Mouse (Mus musculus): Measurements from ENCODE around the gene Ankrd33b. TPM values are rescaled to one million over a fixed set of nuclear protein-coding genes. Genes with fewer than 3 reads are reported as not detected.
A peak's percentile ranks its signal among the peaks of the same experiment; 100 is the strongest.

Ankrd33b gene
- polyA plus RNA-seq, 1 experiment from 2014 or later = 0.86 TPM

GRCm38 (mm10) chr15:31349810-31350341 is 17.6 kb downstream of the Ankrd33b start:
- no peak overlapping the region for H3K4me3 ChIP-seq (replicated peaks)
- H3K4me2 ChIP-seq (replicated peaks) = no peak overlapping the region
- no peaks in the 10 kb centered on the region for H3K27me3 ChIP-seq
- H3K4me1 ChIP-seq (replicated peaks) = no peaks in the 10 kb centered on the region
- H3K27ac ChIP-seq = no peak overlapping the region
- no peak overlapping the region for H3K9ac ChIP-seq (replicated peaks)
- H3K9me3 ChIP-seq = no peaks in the 10 kb centered on the region
- H3K36me3 ChIP-seq = no peaks in the 10 kb centered on the region
- ATAC-seq = no peak
- WGBS = 70% methylated on average over 7 of the region's 7 CpGs

- ATAC-seq = no peak
- no peak overlapping the region for H3K27ac ChIP-seq
- no peaks in the 10 kb centered on the region for H3K36me3 ChIP-seq
- H3K9me3 ChIP-seq = no peaks in the 10 kb centered on the region
- H3K4me2 ChIP-seq (replicated peaks) = no peak overlapping the region
- H3K4me3 ChIP-seq (replicated peaks) = no peak overlapping the region
- 94% methylated on average over 5 of the region's 5 CpGs for WGBS
- H3K27me3 ChIP-seq = no peaks in the 10 kb centered on the region
- H3K4me1 ChIP-seq (replicated peaks) = no peaks in the 10 kb centered on the region
- no peak overlapping the region for H3K9ac ChIP-seq (replicated peaks)
Observed at GRCm38 (mm10) chr15:31349046-31349445, 18.5 kb downstream of the Ankrd33b start.

- no peaks in the 10 kb centered on the region for H3K36me3 ChIP-seq
- ATAC-seq = no peak
Observed at GRCm38 (mm10) chr15:31348241-31348640, 19.3 kb downstream of the Ankrd33b start.

GRCm38 (mm10) chr15:31346508-31346907 is 21.0 kb downstream of the Ankrd33b start:
- Histone ChIP-seq H3K27me3 (no peaks in the 10 kb centered on the region), H3K27ac (no peak overlapping the region), H3K36me3 (no peaks in the 10 kb centered on the region), H3K4me3 (replicated peaks) (no peak overlapping the region), H3K4me1 (replicated peaks) (0 out of 2 replicates have a peak, but pooled peaks cover 7% of the 10 kb centered on the region), H3K9me3 (no peaks in the 10 kb centered on the region), H3K9ac (replicated peaks) (no peak overlapping the region), H3K4me2 (replicated peaks) (no peak overlapping the region)
- 69% methylated on average over 2 of the region's 2 CpGs for WGBS
- no peak for ATAC-seq

More at GRCm38 (mm10) chr15:31348241-31348640, 19.3 kb downstream of the Ankrd33b start:
- Histone ChIP-seq H3K4me1 (replicated peaks) (no peaks in the 10 kb centered on the region), H3K4me3 (replicated peaks) (no peak overlapping the region), H3K9me3 (no peaks in the 10 kb centered on the region), H3K4me2 (replicated peaks) (no peak overlapping the region), H3K27ac (no peak overlapping the region), H3K27me3 (no peaks in the 10 kb centered on the region), H3K9ac (replicated peaks) (no peak overlapping the region)
- 91% methylated on average over 5 of the region's 5 CpGs for WGBS

DNA sequence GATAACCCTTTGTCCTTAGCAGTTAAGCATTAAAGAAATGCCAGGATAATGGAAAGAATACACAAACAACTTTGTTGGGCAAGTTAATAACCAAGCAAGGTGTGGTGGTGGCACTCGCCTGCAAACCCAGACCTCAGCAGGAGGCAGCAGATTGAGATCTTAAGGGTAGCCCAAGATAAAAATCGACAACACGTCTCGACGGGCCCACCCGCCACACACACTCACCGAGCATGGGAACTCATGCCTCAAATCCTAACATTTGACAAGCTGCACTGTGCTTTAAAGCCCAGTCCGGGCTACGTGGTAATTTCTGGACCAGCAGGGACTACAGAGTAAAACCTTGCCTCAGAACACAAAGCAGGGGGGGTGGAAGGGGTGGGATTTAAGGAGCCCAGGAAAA is 22.2 kb downstream of the Ankrd33b start:
- no peak for ATAC-seq
- WGBS = 83% methylated on average over 9 of the region's 9 CpGs

DNA sequence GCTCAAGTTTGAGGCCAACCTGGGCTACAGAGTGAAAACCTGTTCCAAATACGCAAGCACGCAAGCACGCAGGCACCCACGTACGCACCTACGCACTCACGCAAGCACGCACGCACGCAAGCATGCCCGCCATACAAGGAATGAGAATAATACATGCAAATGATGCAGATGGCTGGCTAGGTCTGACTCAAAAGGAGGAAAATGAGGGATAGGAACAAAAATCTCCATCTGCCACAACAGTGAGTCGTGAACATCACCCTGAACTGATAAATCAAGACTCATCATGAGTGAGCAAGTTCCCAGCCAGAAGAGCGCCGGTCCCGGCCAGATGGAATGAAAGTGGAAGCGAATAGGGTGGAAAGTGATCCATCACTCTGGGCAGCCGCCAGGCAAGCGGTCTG is 22.7 kb downstream of the Ankrd33b start:
- no peak overlapping the region for H3K4me2 ChIP-seq (replicated peaks)
- H3K4me3 ChIP-seq (replicated peaks) = no peak overlapping the region
- 95% methylated on average over 18 of the region's 18 CpGs for WGBS
- H3K27ac ChIP-seq = no peak overlapping the region
- H3K27me3 ChIP-seq = no peaks in the 10 kb centered on the region
- no peaks in the 10 kb centered on the region for H3K9me3 ChIP-seq
- 0 out of 2 replicates have a peak, but pooled peaks cover 7% of the 10 kb centered on the region for H3K4me1 ChIP-seq (replicated peaks)
- no peak for ATAC-seq
- H3K9ac ChIP-seq (replicated peaks) = no peak overlapping the region
- H3K36me3 ChIP-seq = no peaks in the 10 kb centered on the region

More for the DNA sequence above, 22.2 kb downstream of the Ankrd33b start:
- Histone ChIP-seq H3K27ac (no peak overlapping the region), H3K4me2 (replicated peaks) (no peak overlapping the region), H3K36me3 (no peaks in the 10 kb centered on the region), H3K4me3 (replicated peaks) (no peak overlapping the region), H3K27me3 (no peaks in the 10 kb centered on the region), H3K9me3 (no peaks in the 10 kb centered on the region), H3K9ac (replicated peaks) (no peak overlapping the region), H3K4me1 (replicated peaks) (0 out of 2 replicates have a peak, but pooled peaks cover 7% of the 10 kb centered on the region)

GRCm38 (mm10) chr15:31343602-31344001 is 23.9 kb downstream of the Ankrd33b start:
- H3K27me3 ChIP-seq = no peaks in the 10 kb centered on the region
- no peak overlapping the region for H3K27ac ChIP-seq
- no peak for ATAC-seq
- H3K36me3 ChIP-seq = no peaks in the 10 kb centered on the region
- 13% methylated on average over 6 of the region's 6 CpGs for WGBS
- no peak overlapping the region for H3K4me3 ChIP-seq (replicated peaks)
- no peaks in the 10 kb centered on the region for H3K9me3 ChIP-seq
- no peak overlapping the region for H3K4me2 ChIP-seq (replicated peaks)
- H3K9ac ChIP-seq (replicated peaks) = no peak overlapping the region
- H3K4me1 ChIP-seq (replicated peaks) = 0 out of 2 replicates have a peak, but pooled peaks cover 7% of the 10 kb centered on the region

GRCm38 (mm10) chr15:31342496-31342901 is 25.0 kb downstream of the Ankrd33b start:
- no peaks in the 10 kb centered on the region for H3K9me3 ChIP-seq
- no peak overlapping the region for H3K27ac ChIP-seq
- no peak overlapping the region for H3K4me3 ChIP-seq (replicated peaks)
- ATAC-seq = no peak
- H3K4me2 ChIP-seq (replicated peaks) = no peak overlapping the region
- H3K27me3 ChIP-seq = no peaks in the 10 kb centered on the region
- 0 out of 2 replicates have a peak, but pooled peaks cover 7% of the 10 kb centered on the region for H3K4me1 ChIP-seq (replicated peaks)
- H3K9ac ChIP-seq (replicated peaks) = no peak overlapping the region
- 66% methylated on average over 8 of the region's 8 CpGs for WGBS
- H3K36me3 ChIP-seq = no peaks in the 10 kb centered on the region

- WGBS = 69% methylated on average over 1 of the region's 1 CpGs
- Histone ChIP-seq H3K9me3 (no peaks in the 10 kb centered on the region), H3K4me2 (replicated peaks) (no peak overlapping the region), H3K9ac (replicated peaks) (no peak overlapping the region), H3K27me3 (no peaks in the 10 kb centered on the region), H3K27ac (no peak overlapping the region), H3K36me3 (no peaks in the 10 kb centered on the region), H3K4me3 (replicated peaks) (no peak overlapping the region), H3K4me1 (replicated peaks) (0 out of 2 replicates have a peak, but pooled peaks cover 7% of the 10 kb centered on the region)
- ATAC-seq = 0 out of 2 replicates have a peak, but pooled peaks have one; percentile 50
Observed at GRCm38 (mm10) chr15:31342001-31342400, 25.5 kb downstream of the Ankrd33b start.

DNA sequence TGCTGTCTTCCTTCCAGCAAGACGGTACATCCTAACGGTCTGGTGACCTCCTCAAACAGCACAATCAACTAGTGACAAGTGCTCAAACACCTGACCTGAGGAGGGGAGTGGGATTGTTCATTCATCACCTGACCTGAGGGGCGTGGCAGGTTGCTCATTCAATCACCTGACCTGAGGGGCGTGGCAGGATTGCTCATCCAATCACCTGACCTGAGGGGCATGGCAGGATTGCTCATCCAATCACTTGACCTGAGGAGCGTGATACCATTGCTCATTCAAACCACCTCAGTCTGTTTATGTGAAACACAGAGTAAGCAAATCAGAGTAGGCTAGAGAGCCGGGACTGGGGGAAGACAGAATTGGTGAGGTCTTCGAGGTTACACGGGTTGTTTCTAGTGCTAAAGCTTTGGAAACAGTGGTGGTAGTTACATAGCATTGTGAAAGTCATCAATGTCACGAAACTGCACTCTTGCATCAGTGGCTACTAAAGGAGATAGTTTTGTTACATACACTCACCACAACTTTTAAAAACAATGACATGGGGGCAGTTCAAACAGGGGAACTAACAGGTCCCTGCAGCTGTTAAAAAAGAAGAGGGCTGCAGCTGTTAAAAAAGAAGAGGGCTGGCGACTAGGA is 28.8 kb downstream of the Ankrd33b start:
- Histone ChIP-seq H3K4me3 (replicated peaks) (no peak overlapping the region), H3K36me3 (no peaks in the 10 kb centered on the region), H3K9me3 (no peaks in the 10 kb centered on the region), H3K9ac (replicated peaks) (no peak overlapping the region), H3K27me3 (no peaks in the 10 kb centered on the region), H3K4me1 (replicated peaks) (0 out of 2 replicates have a peak, but pooled peaks cover 7% of the 10 kb centered on the region), H3K4me2 (replicated peaks) (no peak overlapping the region), H3K27ac (no peak overlapping the region)
- 84% methylated on average over 10 of the region's 10 CpGs for WGBS
- no peak for ATAC-seq

- no peak overlapping the region for H3K4me2 ChIP-seq (replicated peaks)
- no peak overlapping the region for H3K4me3 ChIP-seq (replicated peaks)
- no peak overlapping the region for H3K9ac ChIP-seq (replicated peaks)
- H3K4me1 ChIP-seq (replicated peaks) = 0 out of 2 replicates have a peak, but pooled peaks cover 7% of the 10 kb centered on the region
- H3K9me3 ChIP-seq = no peaks in the 10 kb centered on the region
- no peaks in the 10 kb centered on the region for H3K36me3 ChIP-seq
- 90% methylated on average over 6 of the region's 6 CpGs for WGBS
- no peak overlapping the region for H3K27ac ChIP-seq
- no peaks in the 10 kb centered on the region for H3K27me3 ChIP-seq
- no peak for ATAC-seq
Observed at GRCm38 (mm10) chr15:31337983-31338382, 29.5 kb downstream of the Ankrd33b start.

- WGBS = 87% methylated on average over 14 of the region's 14 CpGs
- no peak for ATAC-seq
- no peak overlapping the region for H3K4me2 ChIP-seq (replicated peaks)
Observed at GRCm38 (mm10) chr15:31337192-31337741, 30.3 kb downstream of the Ankrd33b start.

More at GRCm38 (mm10) chr15:31337192-31337741, 30.3 kb downstream of the Ankrd33b start:
- H3K27me3 ChIP-seq = no peaks in the 10 kb centered on the region
- H3K4me1 ChIP-seq (replicated peaks) = 0 out of 2 replicates have a peak, but pooled peaks cover 2% of the 10 kb centered on the region
- no peaks in the 10 kb centered on the region for H3K9me3 ChIP-seq
- no peak overlapping the region for H3K9ac ChIP-seq (replicated peaks)
- H3K36me3 ChIP-seq = no peaks in the 10 kb centered on the region
- H3K4me3 ChIP-seq (replicated peaks) = no peak overlapping the region
- no peak overlapping the region for H3K27ac ChIP-seq
